Mouse (Mus musculus) embryonic fibroblast, embryonic 13.5 days (primary cell): ENCODE results near the gene Nphp1. TPM values are rescaled to one million over a fixed set of nuclear protein-coding genes. Genes with fewer than 3 reads are reported as not detected.

Source experiments
- H3K27ac ChIP-seq: 2 replicates; pipeline ENCODE4 v1.5.1; 2012; ENCODE audit warnings: low read length, control low read depth, inconsistent platforms; ENCODE audit not compliant: insufficient read depth
- H3K4me1 ChIP-seq: 2 replicates; pipeline ENCODE4 v1.6.1; 2011; ENCODE audit warnings: low read length; ENCODE audit not compliant: control insufficient read depth, insufficient read depth
- H3K4me3 ChIP-seq: 2 replicates; pipeline ENCODE4 v1.5.1; 2011; ENCODE audit warnings: mild to moderate bottlenecking, control low read depth, low read length; ENCODE audit not compliant: insufficient read depth
- CTCF ChIP-seq: IDR thresholded peaks from 2 replicates; pipeline ENCODE4 v1.5.1; 2011; ENCODE audit warnings: mild to moderate bottlenecking, control low read depth, low read length, moderate library complexity, borderline replicate concordance; ENCODE audit not compliant: insufficient read depth
- POLR2A ChIP-seq: IDR thresholded peaks from 2 replicates; pipeline ENCODE4 v1.6.1; 2011; ENCODE audit warnings: low read depth, mild to moderate bottlenecking, control low read depth, low read length, moderate library complexity
- polyA plus RNA-seq: library from polyadenylated mRNA; stranded (reverse); fragments of >200 nt; gene quantifications from 2 replicates; pipeline ENCODE4 v1.2.4, GENCODE M21; 2011; ENCODE audit warnings: low read depth; ENCODE audit not compliant: missing spikeins, insufficient read length

Gene Nphp1
- polyA plus RNA-seq, 1 experiment: 23.0 TPM

DNA sequence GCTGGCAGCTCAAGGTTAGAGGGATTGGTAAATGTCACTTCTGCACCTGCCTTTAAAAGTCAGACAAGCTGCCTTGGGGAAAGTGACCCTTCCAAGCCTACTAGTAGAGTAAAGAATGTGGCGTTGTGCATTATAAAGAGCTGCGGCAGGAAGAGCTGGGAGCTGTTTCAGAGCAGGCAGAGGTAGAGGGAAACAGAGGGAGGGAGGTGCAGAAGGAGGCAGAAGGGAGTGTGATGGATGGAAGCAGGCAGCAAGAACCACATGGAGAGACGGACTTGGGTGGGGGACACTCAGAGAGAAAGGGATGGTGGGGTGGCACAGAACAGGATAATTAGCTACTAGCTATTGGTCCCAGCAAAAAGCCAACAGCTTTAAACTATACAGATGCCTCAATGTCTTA is 80.6 kb downstream of the Nphp1 start:
- H3K27ac ChIP-seq: no peak overlapping the region
- no peak overlapping the region for H3K4me3 ChIP-seq
- TF ChIP-seq POLR2A (no peak), CTCF (no peak)
- H3K4me1 ChIP-seq: no peaks in the 10 kb centered on the region

- no peak overlapping the region for H3K27ac ChIP-seq
- TF ChIP-seq CTCF: no peak
- TF ChIP-seq POLR2A: no peak
Measured at GRCm38 (mm10) chr2:127705267-127705666, 83.4 kb downstream of the Nphp1 start.

More at GRCm38 (mm10) chr2:127705267-127705666, 83.4 kb downstream of the Nphp1 start:
- H3K4me3 ChIP-seq: no peak overlapping the region
- H3K4me1 ChIP-seq: no peaks in the 10 kb centered on the region

Other genes starting within 250 kb of the Nphp1 start
- not detected in 2 replicates for gene Prom2, start 247.4 kb downstream of the Nphp1 start, polyA plus RNA-seq
- gene Zfp661, start 201.8 kb downstream of the Nphp1 start, polyA plus RNA-seq: 2.9 and 3.1 TPM in 2 replicates
- 57.6 and 70.3 TPM in 2 replicates for gene Mrps5, start 201.7 kb downstream of the Nphp1 start, polyA plus RNA-seq
- not detected in 2 replicates for gene Mal, start 132.2 kb downstream of the Nphp1 start, polyA plus RNA-seq
- gene Mall, start 59.0 kb downstream of the Nphp1 start, polyA plus RNA-seq: not detected in 2 replicates
- gene Mtln, start 3.6 kb upstream of the Nphp1 start, polyA plus RNA-seq: 15.2 and 15.9 TPM in 2 replicates
- gene Bub1, start 43.0 kb upstream of the Nphp1 start, polyA plus RNA-seq: 33.6 and 62.4 TPM in 2 replicates
- gene Acoxl, start 50.0 kb upstream of the Nphp1 start, polyA plus RNA-seq: not detected in 2 replicates